Mouse (Mus musculus) liver, adult 2 months (tissue): ENCODE data around the gene Angptl2.

Source experiments
- CTCF ChIP-seq: fragments of 200-500 bp; IDR thresholded peaks from 2 replicates; pipeline ENCODE4 v1.5.1; 2011; ENCODE audit warnings: low read depth, low read length, control low read depth
- POLR2A ChIP-seq: fragments of 200-500 bp; IDR thresholded peaks from 2 replicates; pipeline ENCODE4 v1.6.1; 2011; ENCODE audit warnings: low read length, control low read depth; ENCODE audit not compliant: insufficient read depth; ENCODE audit errors: extremely low read depth

DNA sequence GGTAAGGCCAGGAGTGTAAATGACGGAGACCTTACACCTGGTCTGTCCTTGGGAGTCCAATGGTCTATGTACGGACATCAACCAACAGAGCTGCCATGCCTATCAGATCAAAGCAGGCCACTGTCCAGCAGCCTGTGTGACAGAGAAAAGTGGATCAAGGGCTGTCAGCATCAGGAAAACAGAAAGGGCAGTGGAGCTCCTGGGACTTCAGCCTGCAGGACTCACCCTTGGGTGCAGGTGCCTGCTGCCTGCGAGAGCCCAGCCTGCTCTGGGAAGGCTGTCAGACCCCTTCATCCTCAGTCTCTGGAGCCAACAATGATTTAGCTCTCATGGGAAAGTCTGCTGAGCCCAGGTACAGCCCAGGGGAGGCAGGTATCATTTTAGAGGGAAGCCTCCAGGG is 45.6 kb downstream of the Angptl2 start:
- TF ChIP-seq CTCF (no peak), POLR2A (no peak)
